Mouse (Mus musculus): ENCODE measurements around the gene Slc24a3. TPM values are rescaled to one million over a fixed set of nuclear protein-coding genes. Genes with fewer than 3 reads are reported as not detected.

Gene Slc24a3
- total and polyA plus RNA-seq, 3 experiments: not detected

GRCm38 (mm10) chr2:145655373-145655960 lies 487.9 kb downstream of the Slc24a3 start:
- H3K9ac ChIP-seq (ENCODE audit: control insufficient read depth, low read depth, low read length, poor library complexity, severe bottlenecking): no peak overlapping the region
- TF ChIP-seq ZC3H11A (IDR thresholded peaks at IDR 0.05; ENCODE audit: low read depth, low read length) (no peak), ELF1 (IDR thresholded peaks at IDR 0.05; ENCODE audit: low read depth, low read length) (no peak), ZMIZ1 (IDR thresholded peaks at IDR 0.05; ENCODE audit: low read depth, low read length) (no peak), MAZ (IDR thresholded peaks at IDR 0.05; ENCODE audit: low read depth, low read length) (no peak), NRF1 (IDR thresholded peaks at IDR 0.05; ENCODE audit: insufficient read depth, low read depth, low read length, poor library complexity, severe bottlenecking) (no peak), GATA1 (IDR thresholded peaks at IDR 0.05; ENCODE audit: low read depth, low read length) (no peak), USF2 (IDR thresholded peaks at IDR 0.05; ENCODE audit: borderline replicate concordance in 1 of 2, insufficient read depth in 1 of 2, low read depth in 1 of 2, low read length in 2 of 2) (no peak), NELFE (IDR thresholded peaks at IDR 0.05; ENCODE audit: low read depth, low read length) (no peak), POLR2AphosphoS2 (IDR thresholded peaks at IDR 0.05; ENCODE audit: low read length) (no peak), POLR2A (IDR thresholded peaks at IDR 0.05; ENCODE audit: control insufficient read depth in 1 of 2, insufficient read depth in 1 of 2, low read depth in 1 of 2, low read length in 2 of 2, poor library complexity in 1 of 2) (no peak), USF1 (IDR thresholded peaks at IDR 0.05; ENCODE audit: low read depth, low read length) (no peak), EP300 (IDR thresholded peaks at IDR 0.05; ENCODE audit: low read depth in 1 of 2, low read length in 2 of 2) (no peak), BHLHE40 (IDR thresholded peaks at IDR 0.05; ENCODE audit: borderline replicate concordance, low read depth, low read length) (no peak), ZNF384 (IDR thresholded peaks at IDR 0.05; ENCODE audit: low read depth, low read length) (no peak), KAT2A (conservative IDR thresholded peaks at IDR 0.05; ENCODE audit: low read depth, low read length) (no peak), MXI1 (IDR thresholded peaks at IDR 0.05; ENCODE audit: low read depth, low read length) (no peak), GABPA (IDR thresholded peaks at IDR 0.05; ENCODE audit: low read depth, low read length) (no peak), POLR2AphosphoS5 (IDR thresholded peaks at IDR 0.05; ENCODE audit: borderline replicate concordance, low read depth, low read length) (no peak), CHD2 (IDR thresholded peaks at IDR 0.05; ENCODE audit: low read length) (no peak)
- no peak overlapping the region for H3K27ac ChIP-seq (ENCODE audit: control insufficient read depth, low read depth, low read length)
- no peaks in the 10 kb centered on the region for H3K36me3 ChIP-seq (ENCODE audit: control insufficient read depth in 1 of 2, insufficient read depth in 2 of 2, low read length in 2 of 2)
- H3K9me3 ChIP-seq (replicated peaks; ENCODE audit: insufficient read depth, low read length): no peaks in the 10 kb centered on the region
- no peak overlapping the region for H3K4me3 ChIP-seq (ENCODE audit: control insufficient read depth in 1 of 2, insufficient read depth in 1 of 2, low read depth in 2 of 2, low read length in 2 of 2)
- no peak for DNase-seq (ENCODE audit: low read depth, low spot score)
- H3K4me1 ChIP-seq (ENCODE audit: control insufficient read depth in 1 of 2, insufficient read depth in 2 of 2, low read length in 2 of 2): no peaks in the 10 kb centered on the region
- H3K79me2 ChIP-seq (ENCODE audit: control insufficient read depth, insufficient read depth, low read length, poor library complexity): no peaks in the 10 kb centered on the region
- no peaks in the 10 kb centered on the region for H3K27me3 ChIP-seq (ENCODE audit: control insufficient read depth in 1 of 2, insufficient read depth in 2 of 2, low read length in 2 of 2)

DNA sequence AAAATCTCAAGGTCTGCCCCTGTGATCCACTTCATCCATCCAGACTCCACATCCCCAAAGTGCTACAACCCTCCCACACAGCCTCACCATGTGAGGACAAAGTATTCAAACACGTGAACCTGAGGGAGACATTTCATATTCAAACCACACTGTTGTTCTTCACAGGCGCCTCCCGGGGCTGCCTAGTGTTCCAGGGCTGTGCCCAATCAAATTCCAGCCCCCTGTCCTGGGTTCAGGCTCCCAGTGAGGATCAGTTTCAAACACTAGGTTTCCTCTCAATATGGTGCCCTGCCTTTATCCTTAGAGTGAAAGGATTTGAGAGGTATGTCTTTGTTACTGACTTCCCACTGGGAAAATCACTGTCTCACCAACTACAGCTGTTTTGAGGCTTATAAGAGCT lies 488.6 kb downstream of the Slc24a3 start:
- no peak for DNase-seq (ENCODE audit: low read depth, low spot score)
- no peaks in the 10 kb centered on the region for H3K4me1 ChIP-seq (ENCODE audit: control insufficient read depth in 1 of 2, insufficient read depth in 2 of 2, low read length in 2 of 2)
- H3K27ac ChIP-seq (ENCODE audit: control insufficient read depth, low read depth, low read length): no peak overlapping the region
- no peaks in the 10 kb centered on the region for H3K36me3 ChIP-seq (ENCODE audit: control insufficient read depth in 1 of 2, insufficient read depth in 2 of 2, low read length in 2 of 2)
- TF ChIP-seq CHD1 (IDR thresholded peaks at IDR 0.05; ENCODE audit: low read depth, low read length) (no peak), MYB (IDR thresholded peaks at IDR 0.05; ENCODE audit: low read depth, low read length) (no peak), POLR2AphosphoS5 (IDR thresholded peaks at IDR 0.05; ENCODE audit: borderline replicate concordance, low read depth, low read length) (no peak), SIN3A (IDR thresholded peaks at IDR 0.05; ENCODE audit: low read length) (no peak), MYC (IDR thresholded peaks at IDR 0.05; ENCODE audit: low read depth, low read length) (no peak), JUND (IDR thresholded peaks at IDR 0.05; ENCODE audit: low read depth, low read length) (no peak), ZC3H11A (IDR thresholded peaks at IDR 0.05; ENCODE audit: low read depth, low read length) (no peak), ZMIZ1 (IDR thresholded peaks at IDR 0.05; ENCODE audit: low read depth, low read length) (no peak), TCF12 (IDR thresholded peaks at IDR 0.05; ENCODE audit: low read depth, low read length) (no peak)
- H3K27me3 ChIP-seq (ENCODE audit: control insufficient read depth in 1 of 2, insufficient read depth in 2 of 2, low read length in 2 of 2): no peaks in the 10 kb centered on the region
- no peak overlapping the region for H3K9ac ChIP-seq (ENCODE audit: control insufficient read depth, low read depth, low read length, poor library complexity, severe bottlenecking)
- no peak overlapping the region for H3K4me3 ChIP-seq (ENCODE audit: control insufficient read depth in 1 of 2, insufficient read depth in 1 of 2, low read depth in 2 of 2, low read length in 2 of 2)
- H3K79me2 ChIP-seq (ENCODE audit: control insufficient read depth, insufficient read depth, low read length, poor library complexity): no peaks in the 10 kb centered on the region
- no peaks in the 10 kb centered on the region for H3K9me3 ChIP-seq (replicated peaks; ENCODE audit: insufficient read depth, low read length)
